Mouse (Mus musculus) kidney, adult 18-20 months (tissue): ENCODE results near the gene Sumo1.

Experiments used
- DNase-seq: peaks from one replicate; pipeline ENCODE4 v3.0.0; 2021

Sumo1 gene

DNA sequence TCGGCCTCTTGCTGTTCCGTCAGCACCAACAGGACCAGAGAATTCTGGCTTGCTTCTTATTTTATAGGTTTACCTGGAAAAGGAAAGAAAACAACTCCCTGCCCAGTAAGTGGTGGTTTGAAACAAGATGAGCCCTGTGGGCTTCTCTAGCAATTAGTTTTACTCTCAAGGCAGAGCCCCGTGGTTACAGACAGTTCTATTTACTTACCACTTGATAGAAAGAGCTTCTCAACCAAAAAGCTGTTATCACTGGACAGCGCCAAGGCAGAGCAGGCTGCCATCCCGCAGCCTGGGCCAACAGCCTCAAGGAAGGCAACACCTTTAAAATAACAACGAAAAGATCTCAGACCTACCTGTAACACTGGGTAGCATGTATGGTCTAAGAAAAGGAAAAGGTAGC is 128.4 kb downstream of the Sumo1 start:
- DNase-seq = no peak

DNA sequence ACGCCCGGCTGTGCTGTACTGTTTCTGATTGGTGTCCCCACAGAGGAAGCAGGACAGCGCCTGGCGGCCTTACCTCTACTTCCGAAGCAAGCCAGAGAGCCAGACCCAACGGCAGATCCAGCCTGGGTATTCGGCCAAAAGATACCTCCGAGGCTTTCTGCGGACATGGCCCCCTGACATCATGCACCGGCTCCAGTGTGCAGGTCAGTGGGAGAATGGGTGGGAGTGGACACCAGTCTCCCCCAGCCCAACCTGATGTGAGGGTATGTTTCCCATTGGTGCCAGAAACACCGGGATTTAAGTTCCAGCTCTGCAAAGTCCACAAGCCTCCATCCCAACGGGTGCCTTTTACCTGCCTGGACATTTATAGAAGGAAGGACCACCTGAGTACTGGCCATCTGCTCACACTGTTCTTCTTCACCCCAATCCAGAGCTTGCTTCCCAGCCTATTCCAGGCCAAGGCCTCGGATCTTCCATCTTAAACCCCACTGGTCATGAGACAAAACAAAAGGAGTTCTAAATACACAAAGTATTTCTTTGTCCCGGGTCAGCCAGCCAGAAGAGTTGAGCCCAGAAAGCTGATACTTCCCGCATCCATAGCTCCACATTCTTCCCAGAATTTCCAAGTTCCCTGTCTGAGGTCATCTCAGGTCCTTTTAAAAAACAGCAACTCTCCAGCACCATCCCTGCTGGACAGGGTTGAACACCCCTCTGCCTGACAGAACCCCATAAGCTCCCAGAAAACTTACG is 129.2 kb downstream of the Sumo1 start:
- no peak for DNase-seq

DNA sequence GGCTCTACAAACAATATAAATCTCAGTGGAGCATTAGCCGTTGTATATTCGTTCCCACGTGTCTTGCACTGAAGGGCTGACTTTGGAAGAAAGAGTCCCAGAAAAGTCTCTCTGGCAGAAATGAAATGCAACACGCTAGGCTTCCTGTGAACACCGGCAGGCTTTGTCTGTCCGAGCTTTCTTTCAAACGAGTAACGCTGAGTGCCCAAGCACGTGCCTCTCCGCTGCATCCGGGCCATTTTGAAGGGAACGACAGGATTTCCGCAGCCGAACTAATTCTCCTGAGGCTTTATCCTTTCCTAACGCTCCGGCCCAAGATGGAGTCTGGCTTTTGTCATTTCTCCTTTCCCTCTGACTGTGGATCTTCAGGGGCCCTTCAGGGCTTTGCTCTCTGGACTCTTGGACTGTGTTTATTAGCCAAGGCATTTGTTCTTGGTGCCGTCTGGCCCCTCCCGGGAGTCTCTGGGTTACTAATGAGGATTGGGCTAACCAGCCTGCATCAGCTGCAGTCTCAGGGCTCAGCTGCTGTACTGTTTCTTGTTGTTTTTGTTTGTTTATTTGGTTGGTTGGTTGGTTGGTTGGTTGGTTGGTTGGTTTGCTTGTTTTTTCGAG is 130.0 kb downstream of the Sumo1 start:
- DNase-seq = no peak

DNA sequence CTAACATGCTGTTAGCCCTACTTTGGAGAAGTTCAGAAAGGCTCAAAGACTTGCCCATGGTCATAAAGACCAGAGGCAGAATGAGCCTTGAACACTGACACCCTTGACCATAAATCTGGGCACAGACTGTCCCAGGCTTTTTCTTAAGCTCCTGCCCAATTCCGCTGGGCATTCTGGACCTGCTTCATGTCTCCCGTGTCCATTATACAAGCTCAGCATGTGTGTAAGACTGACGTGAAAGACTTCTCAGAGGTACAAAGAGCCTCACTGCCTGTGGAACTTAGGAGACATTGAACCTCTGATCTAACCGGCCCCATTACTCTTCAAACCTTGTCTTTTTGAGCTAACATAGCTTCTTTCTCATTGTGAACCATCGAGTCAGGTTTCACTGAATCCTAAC is 132.3 kb downstream of the Sumo1 start:
- no peak for DNase-seq
